Mouse (Mus musculus): Measurements from ENCODE around the gene Ap3d1.

Gene Ap3d1

GRCm38 (mm10) chr10:80705033-80705432 is 37.0 kb downstream of the Ap3d1 start:
- in situ Hi-C loops (cut with MboI, MseI) = no loop called here

- in situ Hi-C loops (cut with MboI, MseI) = no loop called here
These were observed 37.6 kb downstream of the Ap3d1 start for GRCm38 (mm10) chr10:80704418-80704817.

- in situ Hi-C loops (cut with MboI, MseI) = no loop called here
These were observed 38.4 kb downstream of the Ap3d1 start for GRCm38 (mm10) chr10:80703643-80704042.

GRCm38 (mm10) chr10:80702536-80703390 is 39.3 kb downstream of the Ap3d1 start:
- in situ Hi-C loops (cut with MboI, MseI) = no loop called here

- in situ Hi-C loops (cut with MboI, MseI) = no loop called here
These were observed 40.1 kb downstream of the Ap3d1 start, which contains the start of the genes Mob3a and Izumo4 for GRCm38 (mm10) chr10:80701721-80702535. Gene Mob3a (minus strand): TSS chr10:80701977. Gene Izumo4 (plus strand): TSS chr10:80702184.

- in situ Hi-C loops (cut with MboI, MseI) = no loop called here
These were observed 41.3 kb downstream of the Ap3d1 start for GRCm38 (mm10) chr10:80700732-80701131.

- in situ Hi-C loops (cut with MboI, MseI) = no loop called here
These were observed 42.0 kb downstream of the Ap3d1 start for GRCm38 (mm10) chr10:80700038-80700504.

- in situ Hi-C loops (cut with MboI, MseI) = no loop called here
These were observed 43.5 kb downstream of the Ap3d1 start for GRCm38 (mm10) chr10:80698605-80699004.

- in situ Hi-C loops (cut with MboI, MseI) = no loop called here
These were observed 44.3 kb downstream of the Ap3d1 start for GRCm38 (mm10) chr10:80697812-80698211.

GRCm38 (mm10) chr10:80697393-80697787 is 44.7 kb downstream of the Ap3d1 start:
- in situ Hi-C loops (cut with MboI, MseI) = no loop called here

GRCm38 (mm10) chr10:80696502-80697392 is 45.3 kb downstream of the Ap3d1 start:
- in situ Hi-C loops (cut with MboI, MseI) = no loop called here

- in situ Hi-C loops (cut with MboI, MseI) = no loop called here
These were observed 46.1 kb downstream of the Ap3d1 start for GRCm38 (mm10) chr10:80695801-80696501.

- in situ Hi-C loops (cut with MboI, MseI) = no loop called here
These were observed 46.9 kb downstream of the Ap3d1 start for GRCm38 (mm10) chr10:80695186-80695585.

GRCm38 (mm10) chr10:80694159-80694938 is 47.7 kb downstream of the Ap3d1 start:
- in situ Hi-C loops (cut with MboI, MseI) = no loop called here

- in situ Hi-C loops (cut with MboI, MseI) = no loop called here
These were observed 48.5 kb downstream of the Ap3d1 start for GRCm38 (mm10) chr10:80693401-80694045.

GRCm38 (mm10) chr10:80692249-80693165 is 49.6 kb downstream of the Ap3d1 start:
- in situ Hi-C loops (cut with MboI, MseI) = no loop called here

- in situ Hi-C loops (cut with MboI, MseI) = loop anchor here (5.0 kb wide), 2 partner anchors 61 to 111 kb away; partner anchors contain the start of gene Klf16
These were observed 54.2 kb downstream of the Ap3d1 start for GRCm38 (mm10) chr10:80687850-80688249.

GRCm38 (mm10) chr10:80686617-80687016 is 55.4 kb downstream of the Ap3d1 start:
- in situ Hi-C loops (cut with MboI, MseI) = loop anchor here (5.0 kb wide), 2 partner anchors 59 to 109 kb away; partner anchors contain the start of gene Klf16
